Mouse (Mus musculus): Measurements from ENCODE around the gene Fubp3. TPM values are rescaled to one million over a fixed set of nuclear protein-coding genes. Genes with fewer than 3 reads are reported as not detected.

Fubp3 gene
- polyA plus RNA-seq (2014; fragmentation: Illumina TruSeq; extraction: RNeasy Lipid Tissue Mini Kit (QIAGEN cat#74804); ENCODE audit: insufficient read depth, low read depth, low replicate concordance): 14.6 TPM

GRCm38 (mm10) chr2:31572051-31572914 lies at the start of gene Fubp3:
Gene Fubp3 (plus strand): TSS chr2:31572651.

GRCm38 (mm10) chr2:31639901-31640608 lies 67.6 kb downstream of the Fubp3 start, which contains the start of gene Prdm12:
Gene Prdm12 (plus strand): TSS chr2:31640037.

Other genes starting within 250 kb of the Fubp3 start
- 19.5 TPM for gene Ass1, start 102.4 kb upstream of the Fubp3 start, polyA plus RNA-seq (2014; fragmentation: Illumina TruSeq; extraction: RNeasy Lipid Tissue Mini Kit (QIAGEN cat#74804); ENCODE audit: insufficient read depth, low read depth, low replicate concordance)
- gene Prdm12, start 67.4 kb downstream of the Fubp3 start, polyA plus RNA-seq (2014; fragmentation: Illumina TruSeq; extraction: RNeasy Lipid Tissue Mini Kit (QIAGEN cat#74804); ENCODE audit: insufficient read depth, low read depth, low replicate concordance): not detected
- gene Exosc2, start 98.1 kb downstream of the Fubp3 start, polyA plus RNA-seq (2014; fragmentation: Illumina TruSeq; extraction: RNeasy Lipid Tissue Mini Kit (QIAGEN cat#74804); ENCODE audit: insufficient read depth, low read depth, low replicate concordance): 17.8 TPM
- gene Abl1, start 115.7 kb downstream of the Fubp3 start, polyA plus RNA-seq (2014; fragmentation: Illumina TruSeq; extraction: RNeasy Lipid Tissue Mini Kit (QIAGEN cat#74804); ENCODE audit: insufficient read depth, low read depth, low replicate concordance): 13.6 TPM
- 0.10 TPM for gene Qrfp, start 237.9 kb downstream of the Fubp3 start, polyA plus RNA-seq (2014; fragmentation: Illumina TruSeq; extraction: RNeasy Lipid Tissue Mini Kit (QIAGEN cat#74804); ENCODE audit: insufficient read depth, low read depth, low replicate concordance)

All from lung, adult 10 weeks (tissue).